Mouse (Mus musculus) ES-E14 (cell line): ENCODE results near the gene Atp1b3.

ENCODE experiments used
- CHD2 ChIP-seq: IDR thresholded peaks from 2 replicates; pipeline ENCODE4 v1.6.1; 2014; ENCODE audit warnings: mild to moderate bottlenecking, low read depth, low read length, inconsistent platforms
- HCFC1 ChIP-seq: IDR thresholded peaks from 2 replicates; pipeline ENCODE4 v1.6.1; 2012; ENCODE audit warnings: low read length, inconsistent platforms, borderline replicate concordance; ENCODE audit not compliant: insufficient read depth
- MAFK ChIP-seq: IDR thresholded peaks from 2 replicates; pipeline ENCODE4 v1.6.1; 2014; ENCODE audit warnings: mild to moderate bottlenecking, low read depth, low read length, inconsistent platforms; ENCODE audit not compliant: insufficient read depth
- ZC3H11A ChIP-seq: IDR thresholded peaks from 2 replicates; pipeline ENCODE4 v1.6.1; 2012; ENCODE audit warnings: low read depth, mild to moderate bottlenecking, inconsistent platforms, low read length, borderline replicate concordance
- ZNF384 ChIP-seq: IDR thresholded peaks from 2 replicates; pipeline ENCODE4 v1.6.1; 2012; ENCODE audit warnings: low read depth, low read length, inconsistent platforms

GRCm38 (mm10) chr9:96350476-96350875 lies 13.8 kb downstream of the Atp1b3 start:
- TF ChIP-seq CHD2 (no peak), ZC3H11A (no peak), HCFC1 (no peak), MAFK (no peak), ZNF384 (no peak)
